Mouse (Mus musculus): ENCODE measurements around the gene Fscn3.

- no peak for TF ChIP-seq CTCF (IDR thresholded peaks at IDR 0.05; ENCODE audit: borderline replicate concordance, insufficient read depth, low read length)
- TF ChIP-seq POLR2A (IDR thresholded peaks at IDR 0.05; ENCODE audit: low read depth, low read length): no peak
Measured at GRCm38 (mm10) chr6:28447937-28448336, 20.3 kb downstream of the Fscn3 start.

Measured in embryonic fibroblast, embryonic 13.5 days (primary cell).